In genomic region chr1:126993061-126993640, GRCm38 (mm10) we compare ENCODE assay signal across 8 mouse cellular contexts.
DNase-seq lines count a peak whose midpoint lies in the region; ATAC-seq lines count a peak whose summit lies in the region.

No protein-coding gene starts in this region.

- ATAC-seq in erythroblast, adult 5-6 weeks (replicated peaks; ENCODE audit: low FRiP score, poor library complexity, severe bottlenecking), result no peak

- peak; percentile 53 to 61 for DNase-seq in right cerebral cortex, adult 2 months (ENCODE audit: low spot score in 2 of 2)
- DNase-seq in right cerebral cortex, postnatal 36 days (ENCODE audit: low spot score in 2 of 2), result no peak
- peak; percentile 19 for DNase-seq in cerebellum, adult 8-10 months
- peak; percentile 9 to 21 for DNase-seq in frontal cortex, postnatal 25 days (ENCODE audit: low spot score in 2 of 2)
- DNase-seq in kidney, postnatal 14 days, result peak; percentile 52
- peak; percentile 55 for DNase-seq in lung, postnatal 14 days
- peak; percentile 62 to 66 for DNase-seq in right cerebral cortex, postnatal 10 days (ENCODE audit: low spot score in 2 of 2)

Comparison
In these comparisons a context has a peak if more than half of its experiments do, and no peak if none do; other contexts are left out.
1. DNase-seq: peak in right cerebral cortex, adult 2 months (2 of 2), cerebellum, adult 8-10 months (single experiment), frontal cortex, postnatal 25 days (2 of 2), kidney, postnatal 14 days (single experiment), lung, postnatal 14 days (single experiment) and right cerebral cortex, postnatal 10 days (2 of 2); none in right cerebral cortex, postnatal 36 days (0 of 2).